Mouse (Mus musculus) erythroblast, embryonic 14.5 days (primary cell): ENCODE data around the gene Apbb1ip.

Source experiments
- GATA1 ChIP-seq: IDR thresholded peaks from 2 replicates; pipeline ENCODE4 v1.6.1; 2012; ENCODE audit warnings: low read length, inconsistent platforms, mixed read lengths
- TAL1 ChIP-seq: IDR thresholded peaks from 3 replicates; pipeline ENCODE4 v1.6.1; 2012; ENCODE audit warnings: low read length, inconsistent platforms, mixed read lengths

- TF ChIP-seq GATA1 = no peak
- TF ChIP-seq TAL1 = no peak
Observed at GRCm38 (mm10) chr2:22780884-22781283, 7.0 kb downstream of the Apbb1ip start.
